Mouse (Mus musculus) MEL (cell line): ENCODE data around the gene Gm1673.
A peak's percentile ranks its signal among the peaks of the same experiment; 100 is the strongest.

Experiments
- CTCF ChIP-seq, 3 experiments: IDR thresholded peaks in 2 of 3; conservative IDR thresholded peaks in 1 of 3; 2 replicates each; pipeline ENCODE4 v1.5.1; 2011 to 2012; ENCODE audit warnings: low read length in 3 of 3, low read depth in 2 of 3, mild to moderate bottlenecking in 2 of 3, improper control_type of control experiment in 1 of 3, inconsistent platforms in 1 of 3, mixed read lengths in 1 of 3, moderate library complexity in 1 of 3; ENCODE audit not compliant: control insufficient read depth in 1 of 3, insufficient read depth in 1 of 3, poor library complexity in 1 of 3, severe bottlenecking in 1 of 3
- EP300 ChIP-seq, 2 experiments: IDR thresholded peaks; 2 replicates each; pipeline ENCODE4 v1.6.1; 2011; ENCODE audit warnings: improper control_type of control experiment in 2 of 2, low read length in 2 of 2, low read depth in 1 of 2, mild to moderate bottlenecking in 1 of 2
- GATA1 ChIP-seq: IDR thresholded peaks from 2 replicates; pipeline ENCODE4 v1.6.1; 2011; ENCODE audit warnings: low read depth, low read length, improper control_type of control experiment
- KAT2A ChIP-seq: conservative IDR thresholded peaks from 2 replicates; pipeline ENCODE4 v1.6.1; 2012; ENCODE audit warnings: low read depth, low read length, improper control_type of control experiment, inconsistent platforms
- MAFK ChIP-seq: IDR thresholded peaks from 2 replicates; pipeline ENCODE4 v1.6.1; 2011; ENCODE audit warnings: low read depth, mild to moderate bottlenecking, low read length, improper control_type of control experiment, borderline replicate concordance
- MAX ChIP-seq: IDR thresholded peaks from 2 replicates; pipeline ENCODE4 v1.6.1; 2011; ENCODE audit warnings: low read length, improper control_type of control experiment
- NELFE ChIP-seq: IDR thresholded peaks from 2 replicates; pipeline ENCODE4 v1.6.1; 2011; ENCODE audit warnings: low read depth, low read length, improper control_type of control experiment
- POLR2A ChIP-seq, 2 experiments: IDR thresholded peaks; 2 replicates each; pipeline ENCODE4 v1.6.1; 2011 to 2012; ENCODE audit warnings: low read length in 2 of 2, mild to moderate bottlenecking in 2 of 2, control low read depth in 1 of 2, improper control_type of control experiment in 1 of 2, low read depth in 1 of 2, moderate library complexity in 1 of 2; ENCODE audit not compliant: control insufficient read depth in 1 of 2, insufficient read depth in 1 of 2, poor library complexity in 1 of 2
- UBTF ChIP-seq: IDR thresholded peaks from 2 replicates; pipeline ENCODE4 v1.6.1; 2012; ENCODE audit warnings: low read depth, mild to moderate bottlenecking, inconsistent platforms, low read length, improper control_type of control experiment, moderate library complexity, borderline replicate concordance; ENCODE audit not compliant: insufficient read depth
- USF1 ChIP-seq: IDR thresholded peaks from 2 replicates; pipeline ENCODE4 v1.6.1; 2014; ENCODE audit warnings: low read depth, mild to moderate bottlenecking, inconsistent platforms, low read length, improper control_type of control experiment, moderate library complexity
- USF2 ChIP-seq, 2 experiments: IDR thresholded peaks; 2 replicates each; pipeline ENCODE4 v1.6.1; 2011 to 2012; ENCODE audit warnings: improper control_type of control experiment in 2 of 2, low read length in 2 of 2, borderline replicate concordance in 1 of 2, inconsistent platforms in 1 of 2, low read depth in 1 of 2, mild to moderate bottlenecking in 1 of 2; ENCODE audit not compliant: insufficient read depth in 1 of 2
- ZKSCAN1 ChIP-seq: IDR thresholded peaks from 2 replicates; pipeline ENCODE4 v1.6.1; 2012; ENCODE audit warnings: low read depth, mild to moderate bottlenecking, inconsistent platforms, low read length, improper control_type of control experiment, moderate library complexity
- ZNF384 ChIP-seq: IDR thresholded peaks from 2 replicates; pipeline ENCODE4 v1.6.1; 2012; ENCODE audit warnings: low read depth, mild to moderate bottlenecking, inconsistent platforms, low read length, improper control_type of control experiment

- TF ChIP-seq KAT2A (no peak), MAFK (no peak), USF2 (IDR thresholded peaks at IDR 0.05; ENCODE audit: borderline replicate concordance in 1 of 2, insufficient read depth in 1 of 2, low read depth in 1 of 2, low read length in 2 of 2) (no peak), POLR2A (IDR thresholded peaks at IDR 0.05; ENCODE audit: control insufficient read depth in 1 of 2, insufficient read depth in 1 of 2, low read depth in 1 of 2, low read length in 2 of 2, poor library complexity in 1 of 2) (no peak), CTCF (IDR thresholded peaks at IDR 0.05 in 2 of 3, conservative IDR thresholded peaks at IDR 0.05 in 1 of 3; ENCODE audit: control insufficient read depth in 1 of 3, insufficient read depth in 1 of 3, low read depth in 2 of 3, low read length in 3 of 3, poor library complexity in 1 of 3, severe bottlenecking in 1 of 3) (no peak), ZKSCAN1 (no peak), ZNF384 (no peak), NELFE (no peak), MAX (peak; percentile 24; the same call in 1 of the 2 replicates), EP300 (IDR thresholded peaks at IDR 0.05; ENCODE audit: low read depth in 1 of 2, low read length in 2 of 2) (no peak), GATA1 (no peak), UBTF (no peak), USF1 (peak; percentile 80)
Measured at GRCm38 (mm10) chr5:33938448-33938847, 44.8 kb upstream of the Gm1673 start.
